Mouse (Mus musculus) heart, postnatal 0 days (tissue): ENCODE measurements around the gene Acot11.

Experiments used
- CTCF ChIP-seq: IDR thresholded peaks from 2 replicates; pipeline ENCODE4 v1.5.1; 2016; ENCODE audit warnings: antibody characterized with exemption, control low read depth, low read depth
- EP300 ChIP-seq: IDR thresholded peaks from 2 replicates; pipeline ENCODE4 v1.6.1; 2016; ENCODE audit warnings: antibody characterized with exemption, low read depth

- TF ChIP-seq CTCF: peak; percentile 16; the same call in 1 of the 2 replicates
- no peak for TF ChIP-seq EP300
Observed at GRCm38 (mm10) chr4:106805890-106806289, 1.1 kb upstream of the Acot11 start.
